Mouse (Mus musculus) embryonic fibroblast, embryonic 13.5 days (primary cell): Measurements from ENCODE around the gene Btg2.

Experiments used
- CTCF ChIP-seq: IDR thresholded peaks from 2 replicates; pipeline ENCODE4 v1.5.1; 2011; ENCODE audit warnings: mild to moderate bottlenecking, control low read depth, low read length, moderate library complexity, borderline replicate concordance; ENCODE audit not compliant: insufficient read depth
- POLR2A ChIP-seq: IDR thresholded peaks from 2 replicates; pipeline ENCODE4 v1.6.1; 2011; ENCODE audit warnings: low read depth, mild to moderate bottlenecking, control low read depth, low read length, moderate library complexity

- peak; percentile 93 for TF ChIP-seq CTCF
- no peak for TF ChIP-seq POLR2A
These were observed 41.3 kb upstream of the Btg2 start for GRCm38 (mm10) chr1:134120179-134120578.
